Mouse (Mus musculus) liver, adult 2 months (tissue): ENCODE data around the gene Ramp1. TPM values are rescaled to one million over a fixed set of nuclear protein-coding genes. Genes with fewer than 3 reads are reported as not detected.
A peak's percentile ranks its signal among the peaks of the same experiment; 100 is the strongest.

ENCODE experiments used
- DNase-seq: peaks from one replicate; pipeline ENCODE4 v3.0.0-alpha.2; 2011; ENCODE audit warnings: low read depth, low spot score; ENCODE audit errors: extremely low read depth
- H3K27ac ChIP-seq: fragments of 200-500 bp; replicated peaks from 2 replicates; pipeline ENCODE4 v1.5.1; 2012; ENCODE audit warnings: low read depth, mild to moderate bottlenecking, control low read depth, inconsistent platforms, low read length; ENCODE audit not compliant: insufficient read depth
- H3K27me3 ChIP-seq: fragments of 200-500 bp; 2 replicates; pipeline ENCODE4 v1.6.1; 2012; ENCODE audit warnings: mild to moderate bottlenecking, moderate library complexity, low read length, inconsistent platforms; ENCODE audit not compliant: control insufficient read depth, insufficient read depth
- H3K36me3 ChIP-seq: fragments of 200-500 bp; 2 replicates; pipeline ENCODE4 v1.6.1; 2012; ENCODE audit warnings: low read length, inconsistent platforms; ENCODE audit not compliant: control insufficient read depth, insufficient read depth
- H3K4me1 ChIP-seq: fragments of 200-500 bp; 2 replicates; pipeline ENCODE4 v1.6.1; 2011; ENCODE audit warnings: low read length; ENCODE audit not compliant: control insufficient read depth, insufficient read depth
- H3K4me3 ChIP-seq: fragments of 200-500 bp; 2 replicates; pipeline ENCODE4 v1.5.1; 2011; ENCODE audit warnings: low read depth, mild to moderate bottlenecking, control low read depth, low read length, moderate library complexity; ENCODE audit not compliant: insufficient read depth
- H3K79me2 ChIP-seq: fragments of 200-500 bp; 2 replicates; pipeline ENCODE4 v1.6.1; 2012; ENCODE audit warnings: inconsistent platforms, mild to moderate bottlenecking, low read length, moderate library complexity; ENCODE audit not compliant: control insufficient read depth, insufficient read depth
- H3K9ac ChIP-seq: fragments of 200-500 bp; 2 replicates; pipeline ENCODE4 v1.6.1; 2012; ENCODE audit warnings: low read depth, mild to moderate bottlenecking, control low read depth, inconsistent platforms, low read length
- CTCF ChIP-seq: fragments of 200-500 bp; IDR thresholded peaks from 2 replicates; pipeline ENCODE4 v1.5.1; 2011; ENCODE audit warnings: low read depth, low read length, control low read depth
- POLR2A ChIP-seq: fragments of 200-500 bp; IDR thresholded peaks from 2 replicates; pipeline ENCODE4 v1.6.1; 2011; ENCODE audit warnings: low read length, control low read depth; ENCODE audit not compliant: insufficient read depth; ENCODE audit errors: extremely low read depth
- WGBS: fragments of 180-500 bp; shearing (Covaris S2); methylation state at CpG from one replicate; pipeline ENCODE4 v1.1.7; 2018; 5-methylcytosine and 5-hydroxymethylcytosine counted together
- polyA plus RNA-seq: library from polyadenylated mRNA; depleted of rRNA; stranded (reverse); fragments of >200 nt; gene quantifications from 2 replicates; pipeline ENCODE4 v1.2.3, GENCODE M21; 2012
- total RNA-seq: library from RNA; depleted of rRNA; stranded (reverse); fragments of >200 nt; gene quantifications from 2 replicates; pipeline ENCODE4 v1.2.3, GENCODE M21; 2014

Ramp1 gene
- total and polyA plus RNA-seq, 2 experiments: 3.6 to 6.3 TPM

DNA sequence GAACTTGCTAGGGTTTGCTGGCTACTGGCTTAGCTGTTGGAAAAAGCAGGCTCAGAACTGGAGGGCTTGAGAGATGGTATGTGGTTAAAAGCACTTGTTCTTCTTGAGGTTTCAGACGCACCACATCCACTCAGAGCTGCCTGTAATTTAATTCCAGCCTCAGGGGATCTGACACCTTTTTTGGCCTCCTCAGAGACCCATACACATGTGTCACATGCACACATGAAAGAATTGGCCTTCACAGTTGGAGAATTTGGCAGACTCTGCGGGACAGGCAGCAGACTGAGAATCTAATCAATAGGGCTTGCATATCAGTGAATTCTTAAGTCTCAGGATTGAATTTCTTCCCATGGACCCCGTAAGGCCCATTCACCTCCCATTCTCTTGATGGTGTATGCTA is 21.5 kb downstream of the Ramp1 start:
- no peak overlapping the region for H3K4me3 ChIP-seq
- H3K27ac ChIP-seq: no peak overlapping the region
- no peak for TF ChIP-seq POLR2A
- TF ChIP-seq CTCF: no peak
- H3K27me3 ChIP-seq: no peaks in the 10 kb centered on the region
- WGBS: 62% methylated on average over 3 of the region's 3 CpGs
- H3K4me1 ChIP-seq: no peaks in the 10 kb centered on the region
- no peaks in the 10 kb centered on the region for H3K36me3 ChIP-seq
- DNase-seq: no peak
- no peak overlapping the region for H3K9ac ChIP-seq
- H3K79me2 ChIP-seq: no peaks in the 10 kb centered on the region

DNA sequence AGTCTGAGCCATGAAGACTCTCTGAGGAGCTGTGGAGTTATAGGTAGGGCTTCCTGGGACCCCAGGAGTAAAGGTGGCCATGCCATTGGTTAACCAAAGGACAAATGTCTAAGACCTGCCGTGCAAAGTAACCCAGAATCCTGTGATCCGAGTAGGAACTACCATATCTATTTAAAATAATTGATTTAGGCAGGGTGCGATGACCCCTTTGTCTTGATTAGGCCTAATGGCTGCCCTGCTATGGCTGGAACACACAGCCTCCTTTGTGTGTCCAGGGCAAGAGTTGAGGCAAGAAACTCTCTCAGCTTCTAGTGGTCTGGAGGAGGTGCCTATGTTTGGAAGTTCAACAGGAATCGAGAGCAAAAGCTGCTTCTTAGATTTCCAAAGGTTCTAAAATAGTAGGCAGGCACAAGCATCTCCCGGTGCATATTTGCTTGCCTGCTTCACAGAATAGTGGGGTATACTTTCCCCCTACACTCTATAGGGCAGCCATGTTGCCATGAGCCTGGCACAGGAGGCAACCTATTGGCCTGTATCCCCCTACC is 24.7 kb downstream of the Ramp1 start:
- Histone ChIP-seq H3K9ac (no peak overlapping the region), H3K4me3 (no peak overlapping the region), H3K79me2 (no peaks in the 10 kb centered on the region), H3K27me3 (no peaks in the 10 kb centered on the region), H3K4me1 (no peaks in the 10 kb centered on the region), H3K36me3 (no peaks in the 10 kb centered on the region), H3K27ac (no peak overlapping the region)
- 87% methylated on average over 5 of the region's 5 CpGs for WGBS
- DNase-seq: no peak
- TF ChIP-seq POLR2A (no peak), CTCF (no peak)

DNA sequence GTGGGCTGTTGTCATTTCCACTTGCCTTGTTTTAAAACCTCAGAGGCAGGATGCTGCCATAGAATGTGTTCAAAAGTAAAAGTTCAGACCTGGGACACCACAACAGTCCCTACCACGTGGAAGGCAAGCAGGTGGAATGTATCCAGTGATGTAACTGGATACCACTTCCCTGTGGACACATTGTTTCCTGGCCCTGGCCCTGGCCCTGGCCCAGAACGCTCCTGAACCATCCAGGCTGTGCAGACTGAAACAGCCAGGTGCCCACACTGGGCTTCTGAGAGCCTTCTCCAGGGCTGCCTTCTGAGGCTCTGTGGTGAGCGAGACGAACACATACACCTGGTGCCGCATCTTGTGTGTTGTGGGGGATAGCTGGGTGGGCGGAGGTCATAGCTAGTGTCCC is 26.0 kb downstream of the Ramp1 start:
- Histone ChIP-seq H3K4me1 (no peaks in the 10 kb centered on the region), H3K27ac (no peak overlapping the region), H3K27me3 (no peaks in the 10 kb centered on the region), H3K4me3 (no peak overlapping the region), H3K9ac (no peak overlapping the region), H3K36me3 (no peaks in the 10 kb centered on the region), H3K79me2 (no peaks in the 10 kb centered on the region)
- no peak for DNase-seq
- 88% methylated on average over 6 of the region's 6 CpGs for WGBS
- TF ChIP-seq CTCF: no peak
- no peak for TF ChIP-seq POLR2A

DNA sequence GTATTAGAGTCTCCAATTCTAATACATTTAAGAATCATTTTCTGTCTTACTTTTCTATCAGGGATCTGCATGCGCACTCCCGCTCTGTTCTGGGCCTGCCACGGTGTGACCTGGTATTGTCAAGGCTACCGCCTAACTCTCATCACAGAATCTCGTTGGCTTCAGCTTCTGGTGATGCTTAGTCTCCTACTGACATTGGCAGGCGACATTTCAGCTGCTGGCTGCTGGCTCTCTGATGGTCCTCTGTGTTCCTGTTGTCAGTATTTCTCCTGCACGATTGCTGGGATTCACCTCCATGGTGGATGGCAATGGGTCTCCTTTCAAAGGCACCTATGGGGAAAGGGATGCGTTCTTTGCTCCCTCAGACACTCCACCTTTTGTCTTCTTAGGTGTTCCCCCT is 26.7 kb downstream of the Ramp1 start:
- Histone ChIP-seq H3K9ac (no peak overlapping the region), H3K36me3 (no peaks in the 10 kb centered on the region), H3K27ac (no peak overlapping the region), H3K4me1 (no peaks in the 10 kb centered on the region), H3K4me3 (no peak overlapping the region), H3K27me3 (no peaks in the 10 kb centered on the region), H3K79me2 (no peaks in the 10 kb centered on the region)
- TF ChIP-seq CTCF: no peak
- no peak for TF ChIP-seq POLR2A
- 90% methylated on average over 8 of the region's 8 CpGs for WGBS
- no peak for DNase-seq

DNA sequence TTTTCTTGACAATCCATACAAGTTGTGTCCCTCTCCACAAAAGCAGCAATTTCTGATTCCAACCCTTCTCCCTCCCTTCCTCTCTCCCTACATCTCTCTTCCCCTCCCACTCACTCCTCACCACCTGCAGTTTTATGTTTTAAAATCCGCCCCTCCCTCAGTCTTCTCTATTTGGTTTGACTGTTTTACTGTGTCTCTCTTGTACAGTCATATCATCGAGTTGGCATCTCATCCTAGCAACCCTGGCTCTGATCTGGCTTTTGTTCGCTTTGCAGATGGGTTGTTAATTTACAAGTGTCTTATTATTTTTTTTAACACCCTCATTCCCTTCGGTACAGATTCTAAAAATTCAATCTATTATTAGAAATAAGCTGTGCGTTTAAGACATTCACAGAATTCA is 27.3 kb downstream of the Ramp1 start:
- Histone ChIP-seq H3K4me1 (no peaks in the 10 kb centered on the region), H3K27me3 (no peaks in the 10 kb centered on the region), H3K27ac (no peak overlapping the region), H3K79me2 (no peaks in the 10 kb centered on the region), H3K4me3 (no peak overlapping the region), H3K9ac (no peak overlapping the region), H3K36me3 (no peaks in the 10 kb centered on the region)
- 81% methylated on average over 5 of the region's 5 CpGs for WGBS
- no peak for TF ChIP-seq POLR2A
- no peak for TF ChIP-seq CTCF
- no peak for DNase-seq

DNA sequence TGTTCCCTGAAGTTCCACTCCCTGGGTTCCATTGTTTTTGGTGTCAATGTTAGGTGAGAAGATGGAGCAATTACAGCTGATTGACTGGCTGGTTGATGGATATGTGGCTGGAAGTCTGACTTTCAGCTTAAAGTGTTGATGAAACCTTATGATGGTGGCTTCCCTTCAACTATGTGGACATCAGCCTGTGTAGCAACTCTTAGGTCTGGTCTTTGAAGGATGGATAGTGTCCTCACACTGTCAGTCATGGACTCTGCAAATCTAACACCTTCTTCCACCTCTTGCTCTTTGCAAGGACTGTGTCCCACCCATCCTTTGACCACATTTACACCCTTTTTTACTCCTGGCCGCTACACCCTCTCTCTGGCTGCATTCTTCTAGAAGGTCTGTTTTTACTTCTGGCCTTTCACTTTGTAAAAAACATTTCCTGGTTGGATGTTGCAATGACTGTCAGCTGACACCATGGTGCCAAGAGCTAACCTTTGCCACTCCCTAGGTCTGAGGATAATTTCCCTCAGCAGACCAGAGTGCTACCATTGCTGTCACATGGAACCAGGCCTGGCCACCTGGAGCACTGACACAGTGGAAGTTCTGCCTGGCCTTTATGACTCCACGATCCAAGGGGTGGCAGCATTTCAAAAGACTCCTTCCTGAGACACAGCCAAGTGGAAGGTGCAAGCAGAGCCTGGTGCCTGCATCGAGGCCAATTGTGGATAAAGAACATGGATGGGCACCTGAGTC is 27.9 kb downstream of the Ramp1 start:
- no peaks in the 10 kb centered on the region for H3K79me2 ChIP-seq
- no peaks in the 10 kb centered on the region for H3K4me1 ChIP-seq
- peak; percentile 27 for DNase-seq
- H3K27me3 ChIP-seq: no peaks in the 10 kb centered on the region
- no peak overlapping the region for H3K9ac ChIP-seq
- 74% methylated on average over 3 of the region's 3 CpGs for WGBS
- H3K4me3 ChIP-seq: no peak overlapping the region
- no peak for TF ChIP-seq POLR2A
- TF ChIP-seq CTCF: no peak
- no peak overlapping the region for H3K27ac ChIP-seq
- no peaks in the 10 kb centered on the region for H3K36me3 ChIP-seq
